Mouse (Mus musculus): ENCODE measurements around the gene Pgs1. TPM values are rescaled to one million over a fixed set of nuclear protein-coding genes. Genes with fewer than 3 reads are reported as not detected.

Pgs1 gene
- polyA plus RNA-seq, 1 experiment = 89.1 TPM

DNA sequence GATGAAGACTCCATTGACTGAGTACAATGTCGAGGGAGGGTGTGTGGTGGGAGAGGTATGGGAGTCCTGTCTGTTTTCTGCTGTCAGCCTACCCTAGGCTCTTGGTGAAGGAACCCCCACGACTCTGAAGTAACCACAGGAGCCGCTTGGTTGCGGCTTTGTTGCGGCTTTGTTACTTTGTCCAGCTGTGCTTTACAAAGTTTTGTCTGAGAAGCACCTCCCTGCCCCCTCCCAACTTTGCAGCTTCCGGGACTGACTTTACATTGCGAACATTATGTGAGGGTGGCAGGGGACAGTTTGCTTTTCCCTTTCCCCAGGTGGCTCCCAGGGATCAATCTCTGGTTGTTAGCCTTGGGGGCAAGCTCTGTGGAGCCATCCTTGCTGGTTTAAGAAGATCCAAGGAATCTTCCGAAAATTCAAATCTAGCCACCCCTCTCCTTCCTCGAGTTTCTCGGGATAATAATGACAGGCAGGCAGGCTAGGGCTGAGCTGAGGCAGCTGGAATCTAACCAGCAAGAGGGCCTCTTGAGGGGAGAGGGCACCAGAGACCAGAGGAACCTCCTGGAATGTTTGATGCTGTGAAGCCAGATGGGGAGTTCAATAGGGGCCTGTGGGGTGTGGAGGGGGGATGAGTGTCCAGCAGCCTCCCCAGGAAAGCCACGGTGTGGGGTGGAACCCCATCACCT, 85.3 kb downstream of the Pgs1 start:
- H3K36me3 ChIP-seq (ENCODE audit: control insufficient read depth, insufficient read depth, low read length) = no peaks in the 10 kb centered on the region
- no peak overlapping the region for H3K4me3 ChIP-seq (ENCODE audit: control insufficient read depth, insufficient read depth, low read length)
- TF ChIP-seq POLR2A (IDR thresholded peaks at IDR 0.05; ENCODE audit: control insufficient read depth, extremely low read depth, insufficient read depth, low read length, poor library complexity) = no peak
- no peak for TF ChIP-seq CTCF (IDR thresholded peaks at IDR 0.05; ENCODE audit: borderline replicate concordance, control insufficient read depth, extremely low read depth, insufficient read depth, low read length, poor library complexity)
- peaks cover 33% of the 10 kb centered on the region for H3K4me1 ChIP-seq (replicated peaks; ENCODE audit: control insufficient read depth, insufficient read depth, low read length)
- WGBS = 16% methylated on average over 11 of the region's 11 CpGs
- peak; percentile 30 for DNase-seq
- H3K27me3 ChIP-seq (ENCODE audit: control insufficient read depth, insufficient read depth, low read length) = no peaks in the 10 kb centered on the region
- H3K27ac ChIP-seq (ENCODE audit: control insufficient read depth, insufficient read depth, low read length) = no peak overlapping the region

Other genes starting within 250 kb of the Pgs1 start
- 388 and 467 TPM in 2 replicates for gene Tmc8, start 204.2 kb upstream of the Pgs1 start, polyA plus RNA-seq (2012; rRNA removed)
- 201 and 217 TPM in 2 replicates for gene Tmc6, start 204.1 kb upstream of the Pgs1 start, polyA plus RNA-seq (2012; rRNA removed)
- 1.7 and 1.8 TPM in 2 replicates for gene 6030468B19Rik, start 188.6 kb upstream of the Pgs1 start, polyA plus RNA-seq (2012; rRNA removed)
- 0.06 TPM in 1 of 2 replicates, not detected in the other for gene Gm20708, start 176.6 kb upstream of the Pgs1 start, polyA plus RNA-seq (2012; rRNA removed)
- 286 and 322 TPM in 2 replicates for gene Syngr2, start 176.6 kb upstream of the Pgs1 start, polyA plus RNA-seq (2012; rRNA removed)
- gene Afmid, start 160.4 kb upstream of the Pgs1 start, polyA plus RNA-seq (2012; rRNA removed) = 17.7 and 18.2 TPM in 2 replicates
- gene Tk1, start 160.2 kb upstream of the Pgs1 start, polyA plus RNA-seq (2012; rRNA removed) = 130 and 167 TPM in 2 replicates
- gene Birc5, start 137.0 kb upstream of the Pgs1 start, polyA plus RNA-seq (2012; rRNA removed) = 75.4 and 87.2 TPM in 2 replicates
- 0.05 TPM in 1 of 2 replicates, not detected in the other for gene Tmem235, start 125.5 kb upstream of the Pgs1 start, polyA plus RNA-seq (2012; rRNA removed)
- 15.3 and 16.9 TPM in 2 replicates for gene Tha1, start 112.8 kb upstream of the Pgs1 start, polyA plus RNA-seq (2012; rRNA removed)
- 44.3 and 45.7 TPM in 2 replicates for gene Socs3, start 16.2 kb upstream of the Pgs1 start, polyA plus RNA-seq (2012; rRNA removed)
- gene Dnah17, start 144.3 kb downstream of the Pgs1 start, polyA plus RNA-seq (2012; rRNA removed) = 1.8 and 2.3 TPM in 2 replicates

All from thymus, adult 2 months (tissue).